Mouse (Mus musculus) T-cell, adult 2 months (primary cell): ENCODE data around the gene Sh3pxd2a.

Experiments used
- DNase-seq: peaks from one replicate; pipeline ENCODE4 v3.0.0; 2022; ENCODE audit warnings: low spot score

Sh3pxd2a gene

DNA sequence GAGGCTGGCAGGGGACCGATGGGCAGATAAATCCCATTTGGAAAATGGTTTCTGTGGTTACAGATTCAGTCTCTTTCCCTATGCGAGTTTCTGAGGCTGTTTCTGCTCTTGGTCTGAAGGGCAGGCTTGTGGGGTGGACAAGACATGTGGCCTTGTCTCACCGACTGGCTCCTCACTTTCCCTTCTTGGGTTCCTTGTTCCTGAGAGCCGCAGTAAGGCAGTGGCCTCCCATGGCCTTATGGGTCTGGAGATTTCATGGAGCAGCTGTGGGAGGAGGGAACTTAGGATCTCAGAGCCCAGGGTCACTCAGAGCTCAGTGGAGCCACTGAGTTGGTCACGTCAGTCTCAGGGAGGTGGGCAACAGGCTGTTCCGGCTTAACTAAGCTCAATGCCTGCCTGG lies 232.8 kb downstream of the Sh3pxd2a start:
- DNase-seq = no peak

DNA sequence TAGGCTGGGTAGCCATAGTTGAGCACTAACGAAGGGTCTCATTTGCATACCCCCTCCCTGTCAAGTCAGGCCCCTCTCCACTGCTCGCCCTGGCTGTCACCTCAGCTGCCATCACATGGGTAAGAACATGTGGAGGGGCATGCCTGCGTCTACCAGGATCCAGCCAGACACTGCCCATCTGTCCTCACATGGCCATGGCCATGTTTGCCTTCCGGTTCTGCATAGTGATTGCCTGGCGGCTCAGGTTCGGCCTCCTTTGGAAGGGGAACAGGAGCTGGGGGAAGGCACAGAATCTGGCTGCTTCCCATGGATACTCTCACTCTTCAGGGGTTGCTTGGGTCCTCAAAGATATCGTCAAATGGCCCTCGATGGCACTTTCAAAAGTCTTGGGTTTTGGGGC lies 233.5 kb downstream of the Sh3pxd2a start:
- no peak for DNase-seq

DNA sequence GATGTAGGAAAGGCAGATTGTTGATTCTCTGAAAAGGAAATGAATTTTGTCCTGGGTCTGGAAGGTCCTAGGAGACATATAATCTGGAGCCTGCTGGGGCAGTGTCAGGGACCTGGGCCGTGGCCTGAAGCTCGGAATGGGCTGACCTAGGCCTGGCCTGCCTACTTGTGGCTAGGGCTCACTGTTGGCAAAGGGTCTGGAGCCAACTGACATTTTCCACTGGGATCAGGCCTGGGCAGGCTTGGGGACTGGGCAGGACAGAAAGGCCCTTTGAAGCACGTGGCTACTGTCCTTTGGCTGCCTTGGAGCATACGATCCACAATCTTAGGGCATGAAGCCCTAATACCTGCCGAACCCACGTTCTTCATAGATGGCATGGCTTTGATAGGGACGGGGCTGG lies 234.1 kb downstream of the Sh3pxd2a start:
- DNase-seq = no peak

DNA sequence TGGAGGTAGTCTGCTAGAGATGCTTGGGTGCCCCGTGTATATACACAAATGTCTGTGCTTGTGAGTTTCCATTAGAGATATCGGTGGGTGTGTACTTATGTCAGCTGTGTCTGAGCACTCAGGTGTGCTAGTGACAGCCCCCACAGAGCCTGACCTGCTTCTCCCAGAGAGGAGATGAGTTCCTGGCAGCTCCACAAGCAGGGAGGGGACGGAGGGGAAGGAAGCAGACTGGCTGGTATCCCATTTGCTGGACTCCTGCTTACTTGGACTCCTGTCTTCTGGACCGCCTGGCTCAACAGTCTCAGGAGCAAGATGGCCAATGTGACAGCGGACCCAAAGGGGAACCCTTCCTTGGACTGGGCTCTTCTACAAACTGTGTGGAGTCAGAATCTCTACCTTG lies 234.7 kb downstream of the Sh3pxd2a start:
- DNase-seq = no peak

DNA sequence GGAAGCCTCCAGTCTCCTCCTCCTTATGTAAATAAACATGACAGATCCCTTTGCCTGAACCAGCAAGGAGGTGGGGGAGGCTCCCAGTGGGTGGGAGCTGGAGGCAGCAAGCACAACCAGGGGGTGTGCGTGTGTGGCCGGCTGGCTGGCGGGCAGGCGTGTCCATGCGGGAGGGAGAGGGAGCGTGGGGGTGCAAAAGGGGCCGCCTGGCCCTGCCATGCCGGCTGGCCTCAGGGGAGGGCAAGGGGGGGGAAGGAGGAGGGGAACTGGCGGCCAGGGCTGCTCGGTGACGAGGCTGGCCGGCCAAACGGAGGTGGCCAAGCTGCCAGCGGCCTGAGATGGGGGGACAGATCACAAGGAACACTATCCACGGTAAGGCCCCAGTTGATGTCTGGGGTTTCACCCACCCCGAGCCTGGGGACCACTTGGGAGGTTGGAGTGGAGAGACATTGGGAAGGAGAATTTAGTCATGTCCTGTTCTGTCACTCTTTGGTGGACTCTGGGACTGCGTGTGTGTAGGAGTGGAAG lies 235.4 kb downstream of the Sh3pxd2a start:
- no peak for DNase-seq

DNA sequence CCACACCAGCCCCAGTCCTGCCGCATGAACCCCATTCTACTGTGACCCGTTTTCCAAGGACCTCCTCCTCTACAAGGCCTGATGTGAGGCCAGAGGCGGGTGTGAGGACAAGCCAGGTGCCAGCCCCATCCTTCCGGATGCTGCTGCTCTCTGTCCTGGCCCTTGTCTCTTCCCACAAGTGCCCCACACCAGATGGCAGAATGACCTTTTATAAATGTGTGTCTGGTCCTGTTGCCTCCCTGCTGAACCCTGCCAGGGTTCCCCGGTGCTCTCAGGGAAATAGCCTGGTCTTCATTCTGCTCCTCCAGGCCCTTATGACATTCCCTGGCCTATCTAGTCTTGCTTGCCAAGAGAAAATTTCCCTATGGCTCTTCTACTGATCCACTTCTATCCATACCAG lies 238.4 kb downstream of the Sh3pxd2a start:
- DNase-seq = no peak

DNA sequence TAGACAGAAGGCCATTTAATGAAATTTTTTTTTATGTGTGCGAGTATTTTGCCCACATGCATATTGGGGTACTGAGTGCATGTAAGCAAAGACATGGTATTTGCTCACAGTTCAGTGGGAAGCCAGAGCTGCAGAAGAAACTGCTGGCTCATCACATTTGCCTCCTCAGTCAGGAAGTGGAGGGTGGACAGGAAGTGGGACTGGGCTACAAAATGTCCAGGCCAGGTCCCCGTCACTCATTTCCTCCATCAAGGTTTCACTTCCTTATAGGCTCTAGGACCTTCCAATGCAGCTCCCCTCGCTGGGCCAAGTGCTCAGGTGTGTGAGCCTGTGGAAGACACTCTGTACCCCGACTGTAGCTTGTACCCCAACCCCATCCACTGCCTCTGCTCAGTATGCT lies 239.5 kb downstream of the Sh3pxd2a start:
- DNase-seq = no peak

DNA sequence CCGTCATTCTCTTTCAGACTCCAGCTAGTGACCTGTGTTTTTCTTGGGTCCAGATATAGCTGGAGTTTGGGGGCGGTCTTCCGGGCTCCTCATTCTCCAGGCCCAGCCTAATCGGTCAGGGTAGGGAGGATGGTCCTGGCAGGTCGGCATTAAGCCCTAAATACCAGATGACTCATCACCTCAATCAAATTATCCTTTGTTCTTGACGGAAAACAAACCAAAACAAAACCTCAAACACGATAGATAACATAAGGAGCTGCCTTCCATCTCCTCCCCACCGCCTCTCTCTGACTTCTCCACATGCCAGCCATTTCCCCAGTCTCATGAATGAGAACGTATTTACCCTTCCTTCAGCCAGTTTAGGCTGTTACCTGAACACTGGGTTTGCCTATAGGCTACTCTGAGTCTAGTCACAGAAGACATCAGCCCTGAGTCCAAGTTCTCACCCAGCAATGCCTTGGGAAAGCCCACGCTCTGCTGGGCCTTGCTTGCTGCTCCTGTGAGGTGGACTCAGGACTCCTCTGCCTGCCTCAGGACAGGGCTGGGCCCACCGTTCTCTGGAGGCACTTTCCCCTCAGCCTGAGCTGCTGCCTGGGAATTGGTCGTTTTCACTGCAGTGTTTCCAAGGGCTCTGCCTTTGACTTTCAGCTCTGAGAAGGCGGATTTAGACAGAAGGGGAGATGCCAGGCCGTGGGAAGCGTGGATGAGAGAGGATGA lies 241.2 kb downstream of the Sh3pxd2a start:
- no peak for DNase-seq

DNA sequence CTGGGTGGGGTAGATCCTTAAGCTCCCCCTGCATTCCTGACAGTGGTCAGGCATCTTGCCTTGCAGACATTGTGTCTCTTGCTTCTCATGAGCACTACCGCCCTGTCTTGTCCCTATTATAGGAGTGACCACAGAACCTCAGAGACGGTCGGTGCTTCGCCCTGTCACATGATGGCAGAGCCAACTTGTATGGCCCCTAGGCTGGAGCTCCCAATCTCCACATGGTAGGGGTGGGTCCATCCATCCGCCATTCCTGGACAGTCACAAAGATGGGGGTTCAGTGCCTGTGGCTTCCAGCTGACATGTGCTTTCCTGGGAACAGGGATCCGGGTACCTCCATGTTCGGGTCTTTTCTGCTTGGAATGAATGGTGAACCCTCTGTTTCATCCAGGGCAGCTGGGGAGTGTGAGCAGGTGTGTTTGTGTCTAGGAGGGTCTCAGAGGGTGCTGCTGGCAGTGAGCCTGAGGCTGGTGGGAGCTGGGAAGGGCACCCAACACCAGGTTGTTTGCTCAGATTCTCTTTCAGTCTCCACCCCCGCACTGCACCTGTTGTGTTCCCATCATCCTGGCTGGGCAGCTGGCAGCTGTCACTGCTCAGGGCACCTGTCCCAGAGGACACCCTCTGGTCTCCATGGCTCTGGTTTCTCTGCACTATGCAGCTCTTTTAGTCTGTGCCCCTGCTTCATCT lies 241.9 kb downstream of the Sh3pxd2a start:
- no peak for DNase-seq

DNA sequence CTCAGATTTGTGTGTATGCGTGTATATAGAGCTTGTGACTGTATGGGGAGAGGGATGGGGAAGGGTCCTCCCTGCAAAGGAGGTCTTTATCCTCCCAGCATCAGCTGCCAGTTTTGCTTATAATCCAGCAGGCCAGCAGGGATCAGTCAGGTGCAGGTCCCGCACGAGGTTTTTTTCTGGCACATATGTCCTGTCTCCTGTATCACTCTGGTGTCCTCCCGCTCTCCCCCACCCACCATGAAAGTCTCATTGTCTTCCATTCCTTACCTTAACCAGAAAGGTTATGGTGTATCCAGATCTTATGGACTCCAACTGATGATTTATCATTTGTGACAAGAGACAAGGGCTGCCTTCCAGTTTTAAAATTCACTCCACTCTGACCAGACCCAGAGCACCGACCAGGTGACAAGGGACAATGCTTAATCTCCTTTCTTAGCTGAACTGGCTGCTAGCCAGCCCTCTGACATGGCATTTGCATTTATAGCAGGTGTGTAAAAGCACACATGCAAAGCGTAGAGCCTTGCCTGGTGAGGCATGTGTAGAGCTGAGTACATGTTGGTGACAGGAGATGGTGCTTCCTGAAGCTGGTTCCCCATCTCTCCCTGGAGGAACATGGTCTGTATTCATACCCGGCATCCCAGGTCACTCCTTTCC lies 242.6 kb downstream of the Sh3pxd2a start:
- no peak for DNase-seq

DNA sequence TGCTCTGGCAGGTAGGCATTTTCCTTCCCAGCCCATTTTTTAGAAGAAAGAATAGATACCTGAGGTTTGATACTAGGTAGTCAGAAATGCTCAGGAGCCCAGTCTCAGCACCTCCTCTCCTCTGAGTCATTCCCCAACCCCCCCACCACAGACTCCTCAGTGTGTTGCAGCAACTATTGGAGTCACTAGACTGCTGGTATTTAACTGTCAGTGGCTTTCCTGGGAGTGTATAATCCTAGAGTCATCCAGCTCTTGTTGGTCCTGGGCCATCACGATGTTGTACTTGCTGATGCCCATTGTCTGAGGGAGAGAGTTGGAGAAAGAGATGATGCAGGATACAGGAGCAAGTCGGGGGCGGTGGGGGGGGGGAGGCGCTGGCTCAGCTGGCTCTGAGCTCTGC lies 243.2 kb downstream of the Sh3pxd2a start:
- DNase-seq = no peak

DNA sequence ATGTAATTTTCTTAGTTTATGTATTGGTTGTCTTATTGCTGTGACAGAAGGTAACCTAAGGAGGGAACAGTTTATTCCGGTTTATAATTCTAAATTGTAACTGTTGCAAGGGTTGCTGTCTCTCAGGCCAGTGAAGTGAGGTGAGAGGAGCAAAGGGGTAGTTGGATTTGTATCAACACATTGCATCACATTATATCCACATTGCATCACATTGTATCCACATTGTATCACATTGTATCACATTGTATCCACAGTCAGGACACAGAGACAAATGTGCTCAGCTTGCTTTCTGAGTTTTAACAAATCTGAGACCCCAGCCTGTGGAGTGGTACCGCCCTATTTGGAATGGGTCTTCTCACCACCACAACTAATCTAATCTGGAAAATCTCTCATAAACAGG lies 244.0 kb downstream of the Sh3pxd2a start:
- no peak for DNase-seq

DNA sequence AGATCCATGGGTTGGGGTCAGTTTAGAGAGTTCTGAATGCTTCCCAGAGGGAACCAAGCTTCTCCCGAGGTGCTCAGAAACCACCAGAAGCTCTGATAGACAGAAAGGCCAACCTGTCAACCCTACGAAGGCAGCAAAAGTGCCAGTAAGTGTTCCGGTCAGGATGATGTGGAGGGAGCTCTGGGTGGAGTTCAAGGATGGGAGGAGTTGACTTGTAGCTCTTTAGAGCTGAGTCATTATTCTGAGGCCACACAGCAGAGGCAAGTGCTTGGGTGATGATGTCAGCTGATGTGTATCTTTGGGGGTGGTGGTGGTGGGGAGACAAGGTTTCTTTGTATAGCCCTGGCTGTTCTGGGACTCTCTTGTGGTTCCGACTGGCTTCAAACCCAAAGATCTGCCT lies 244.6 kb downstream of the Sh3pxd2a start:
- no peak for DNase-seq

DNA sequence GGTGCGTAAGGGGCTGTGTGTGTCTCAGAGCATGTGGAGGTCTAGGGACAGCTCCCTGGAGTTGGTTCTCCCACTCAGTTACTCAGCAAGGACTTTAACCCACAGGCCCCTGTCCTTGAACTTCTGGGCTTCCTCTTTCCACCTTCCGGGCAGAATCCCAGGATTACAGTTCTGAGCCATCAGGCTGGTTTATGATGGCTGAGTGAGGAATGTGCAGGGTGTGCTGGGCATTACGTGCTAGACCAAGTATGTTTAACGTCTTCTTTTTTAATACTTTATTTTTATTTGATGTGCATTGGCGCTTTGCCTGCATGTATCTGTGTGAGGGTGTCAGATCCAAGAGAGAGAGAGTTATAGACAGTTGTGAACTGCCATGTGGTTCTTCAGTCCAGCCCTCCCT lies 247.4 kb downstream of the Sh3pxd2a start:
- DNase-seq = no peak

DNA sequence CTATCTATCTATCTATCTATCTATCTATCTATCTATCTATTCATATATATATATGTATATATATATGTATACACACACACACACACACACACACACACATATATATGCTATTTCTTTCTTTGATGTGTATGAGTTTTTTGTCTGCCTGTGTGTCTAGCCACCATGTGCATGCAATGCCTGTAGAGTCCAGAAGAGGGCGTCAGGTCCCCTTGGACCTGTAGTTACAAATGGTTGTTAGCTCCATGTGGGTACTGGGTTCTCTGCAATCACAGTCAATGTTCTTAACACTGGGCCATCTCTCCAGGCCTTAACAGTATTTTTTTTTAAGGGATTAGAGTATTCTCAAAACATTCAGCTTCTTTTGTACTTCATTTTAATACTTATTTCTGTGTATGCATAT lies 250.7 kb downstream of the Sh3pxd2a start:
- DNase-seq = no peak

DNA sequence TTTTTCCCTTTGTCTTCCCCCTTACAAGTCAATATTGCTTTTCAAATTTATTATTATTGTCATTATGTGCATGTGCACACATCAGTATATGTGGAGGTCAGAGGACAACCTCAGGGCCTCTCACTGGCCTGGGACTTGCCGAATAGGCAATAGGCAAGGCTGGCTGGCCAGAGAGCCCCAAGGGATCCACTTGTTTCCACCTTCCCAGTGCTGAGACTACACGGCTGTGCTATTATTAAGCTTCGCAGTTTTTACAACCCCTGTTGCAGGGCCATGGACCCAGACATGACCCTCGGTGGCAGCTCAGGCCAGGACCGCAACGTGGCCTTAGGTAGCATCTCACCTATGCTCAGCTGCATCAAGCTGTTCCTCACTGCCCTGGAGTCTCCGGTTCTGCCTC lies 251.8 kb downstream of the Sh3pxd2a start:
- no peak for DNase-seq

DNA sequence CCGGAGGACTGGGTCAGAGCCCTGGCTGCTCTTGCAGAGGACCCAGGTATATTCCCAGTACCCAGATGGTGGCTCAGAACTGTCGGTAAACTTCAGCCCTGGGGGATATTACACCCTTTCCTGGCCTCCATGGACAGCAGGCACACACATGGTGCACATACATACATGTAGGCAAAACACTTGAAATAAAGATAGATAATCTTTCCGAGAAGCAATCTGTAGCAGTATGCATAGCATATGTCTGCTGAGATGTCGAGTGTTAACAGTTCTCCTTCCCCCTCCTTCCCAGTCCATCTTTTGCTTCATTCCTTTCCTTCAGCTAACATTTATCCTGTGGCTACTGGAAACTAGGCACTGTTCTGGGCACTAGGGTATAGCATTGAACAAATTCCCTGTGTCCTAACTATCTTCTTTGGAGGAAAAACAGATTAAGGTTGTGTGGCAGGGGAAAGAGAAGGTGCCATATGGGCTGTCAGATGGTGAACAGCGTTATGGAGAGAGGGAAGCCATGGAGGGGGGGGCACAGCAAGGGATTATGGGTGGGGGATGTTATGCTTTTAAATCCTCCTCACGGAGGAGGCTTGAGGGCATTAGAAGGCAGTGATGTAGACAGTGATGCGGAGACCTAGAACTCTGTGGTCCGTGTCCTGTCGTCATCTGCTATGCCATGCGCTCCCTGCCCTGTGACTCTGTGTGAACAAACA lies 252.4 kb downstream of the Sh3pxd2a start:
- DNase-seq = no peak

DNA sequence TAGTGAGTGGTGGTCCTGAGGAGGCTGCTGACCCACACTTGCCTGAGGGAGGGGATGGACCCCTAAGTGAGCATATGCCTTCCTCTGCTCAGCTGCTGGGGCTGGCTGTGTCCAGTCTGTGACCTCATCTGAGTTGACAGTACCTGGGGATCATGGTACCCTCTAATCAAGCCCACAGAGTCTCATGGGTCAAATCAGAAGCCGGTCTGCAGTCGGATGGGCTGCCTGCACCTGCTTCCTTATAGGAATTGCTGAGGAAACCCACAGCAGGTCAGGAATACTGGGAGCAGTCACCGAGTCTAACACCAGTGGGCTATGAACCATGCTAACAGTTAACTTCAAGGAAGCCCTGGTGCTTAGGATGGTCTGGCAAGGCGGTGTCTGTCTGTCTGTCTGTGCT lies 253.8 kb downstream of the Sh3pxd2a start:
- DNase-seq = no peak
